Mouse (Mus musculus) heart, embryonic 16.5 days (tissue): ENCODE results near the gene Sdha. TPM values are rescaled to one million over a fixed set of nuclear protein-coding genes. Genes with fewer than 3 reads are reported as not detected.

ENCODE experiments used
- ATAC-seq: fragments of 200-750 bp; cut with Nextera tagmentation; replicated peaks from 2 replicates; pipeline ENCODE4 v1.8.0; 2017; ENCODE audit warnings: moderate number of reproducible peaks; ENCODE audit not compliant: insufficient read depth, low FRiP score; ENCODE audit errors: extremely low read depth
- H3K27ac ChIP-seq: fragments of 300-500 bp; sonication (generic); 2 replicates; pipeline ENCODE4 v1.5.1; 2014; ENCODE audit warnings: mild to moderate bottlenecking, low read length, control low read depth, moderate library complexity
- H3K27me3 ChIP-seq: fragments of 300-500 bp; sonication (generic); 2 replicates; pipeline ENCODE4 v1.6.1; 2014; ENCODE audit warnings: low read length, mixed read lengths; ENCODE audit not compliant: control insufficient read depth, insufficient read depth
- H3K36me3 ChIP-seq: fragments of 300-500 bp; sonication (generic); 2 replicates; pipeline ENCODE4 v1.6.1; 2014; ENCODE audit not compliant: control insufficient read depth, insufficient read depth
- H3K4me1 ChIP-seq: fragments of 300-500 bp; sonication (generic); 2 replicates; pipeline ENCODE4 v1.6.1; 2014; ENCODE audit warnings: low read length, mixed read lengths; ENCODE audit not compliant: control insufficient read depth, insufficient read depth
- H3K4me2 ChIP-seq: fragments of 300-500 bp; sonication (generic); 2 replicates; pipeline ENCODE4 v1.6.1; 2014; ENCODE audit warnings: low read depth, mild to moderate bottlenecking, control low read depth, low read length
- H3K4me3 ChIP-seq: fragments of 300-500 bp; sonication (generic); 2 replicates; pipeline ENCODE4 v1.5.1; 2014; ENCODE audit warnings: mild to moderate bottlenecking, control low read depth, low read length
- H3K9ac ChIP-seq: fragments of 300-500 bp; sonication (generic); 2 replicates; pipeline ENCODE4 v1.6.1; 2014; ENCODE audit warnings: low read length, control low read depth
- H3K9me3 ChIP-seq: fragments of 300-500 bp; sonication (generic); replicated peaks from 2 replicates; pipeline ENCODE4 v1.6.1; 2016; ENCODE audit warnings: low read length; ENCODE audit not compliant: control insufficient read depth
- WGBS: fragments of 180-500 bp; shearing (Covaris S2); extraction: QIAGEN DNeasy Blood & Tissue Kit; methylation state at CpG from one replicate; pipeline ENCODE4 v1.1.7; 2014; 5-methylcytosine and 5-hydroxymethylcytosine counted together
- polyA plus RNA-seq: library from polyadenylated mRNA; unstranded; fragments of >200 nt; fragmentation: Nextera tagmentation; extraction: Ambion mirVana; gene quantifications from 2 replicates; pipeline ENCODE4 v1.2.1, GENCODE M21; 2015

The Sdha gene
- polyA plus RNA-seq, result 727 and 827 TPM in 2 replicates

GRCm38 (mm10) chr13:74349566-74350434 lies at the start of gene Sdha, which contains the start of gene Ccdc127:
Gene Sdha, minus strand, starts transcription at chr13:74350280.
Gene Ccdc127, plus strand, starts transcription at chr13:74350309.
- ATAC-seq, result peak; percentile 97
- peak within 1 kb of the TSS; percentile 86 for H3K27ac ChIP-seq
- no peaks in the 10 kb centered on the region for H3K9me3 ChIP-seq
- under 1% methylated on average over 57 of the region's 57 CpGs for WGBS
- peak within 1 kb of the TSS; percentile 62 for H3K4me3 ChIP-seq
- peaks cover 13% of the 10 kb centered on the region; the same call in 1 of the 2 replicates for H3K36me3 ChIP-seq
- no peaks in the 10 kb centered on the region for H3K27me3 ChIP-seq
- H3K4me2 ChIP-seq, result peak within 1 kb of the TSS; percentile 79
- peaks cover 18% of the 10 kb centered on the region for H3K4me1 ChIP-seq
- peak within 1 kb of the TSS; percentile 77 for H3K9ac ChIP-seq

DNA sequence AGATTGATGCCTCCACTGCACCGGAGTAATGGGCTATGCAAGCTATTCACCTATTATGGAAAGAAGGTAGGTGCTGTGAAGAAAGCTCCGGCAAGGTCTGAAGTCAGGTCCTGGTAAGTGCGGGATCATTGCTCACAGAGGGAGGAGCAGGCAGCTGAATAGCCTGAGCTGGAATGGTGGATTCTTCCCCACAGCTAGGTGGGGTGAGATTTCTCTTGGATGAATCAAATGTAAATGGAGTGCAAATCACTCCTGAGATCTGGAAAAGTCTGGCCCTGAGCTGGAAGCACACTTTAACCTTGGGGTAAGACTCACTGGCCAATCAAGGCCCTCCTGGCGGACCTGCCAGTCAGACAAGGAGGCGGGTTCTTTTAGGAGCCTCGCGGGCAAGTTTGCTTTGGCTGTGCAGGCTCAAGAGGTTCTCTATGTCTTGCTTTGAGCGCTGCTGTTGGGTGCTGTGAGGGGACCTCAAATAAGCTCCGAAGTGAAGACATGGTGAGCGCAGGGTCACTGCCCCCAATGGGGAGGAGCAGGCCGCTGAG lies 49.3 kb upstream of the Sdha start, which contains the start of gene Ftl1-ps1:
Ftl1-ps1 (plus strand) TSS at position 397 of the 542 bp plus-strand sequence.
- ATAC-seq, result no peak
- no peaks in the 10 kb centered on the region for H3K36me3 ChIP-seq
- WGBS, result 14% methylated on average over 11 of the region's 11 CpGs
- no peak within 1 kb of the TSS for H3K9ac ChIP-seq
- no peaks in the 10 kb centered on the region for H3K9me3 ChIP-seq
- no peaks in the 10 kb centered on the region for H3K27me3 ChIP-seq
- H3K4me3 ChIP-seq, result peak within 1 kb of the TSS; percentile 0
- H3K27ac ChIP-seq, result no peak within 1 kb of the TSS
- H3K4me2 ChIP-seq, result peak within 1 kb of the TSS; percentile 47
- H3K4me1 ChIP-seq, result no peaks in the 10 kb centered on the region

GRCm38 (mm10) chr13:74391156-74391555 lies 41.1 kb upstream of the Sdha start:
- H3K4me1 ChIP-seq, result peaks cover 5% of the 10 kb centered on the region; the same call in 1 of the 2 replicates
- H3K4me3 ChIP-seq, result no peak overlapping the region
- no peaks in the 10 kb centered on the region for H3K36me3 ChIP-seq
- H3K27ac ChIP-seq, result no peak overlapping the region
- H3K9me3 ChIP-seq, result no peaks in the 10 kb centered on the region
- H3K9ac ChIP-seq, result no peak overlapping the region
- no peaks in the 10 kb centered on the region for H3K27me3 ChIP-seq
- ATAC-seq, result no peak
- no peak overlapping the region for H3K4me2 ChIP-seq
- WGBS, result 66% methylated on average over 2 of the region's 2 CpGs

GRCm38 (mm10) chr13:74390371-74390990 lies 40.4 kb upstream of the Sdha start, which contains the start of gene Zfp72:
Gene Zfp72, minus strand, starts transcription at chr13:74390836.
- 2% methylated on average over 14 of the region's 14 CpGs for WGBS
- Histone ChIP-seq H3K9me3 (no peaks in the 10 kb centered on the region), H3K36me3 (no peaks in the 10 kb centered on the region), H3K4me1 (peaks cover 5% of the 10 kb centered on the region; the same call in 1 of the 2 replicates), H3K27me3 (no peaks in the 10 kb centered on the region), H3K9ac (peak within 1 kb of the TSS; percentile 79), H3K27ac (no peak within 1 kb of the TSS), H3K4me2 (peak within 1 kb of the TSS; percentile 78), H3K4me3 (peak within 1 kb of the TSS; percentile 86)
- peak; percentile 85 for ATAC-seq

GRCm38 (mm10) chr13:74389730-74390129 lies 39.6 kb upstream of the Sdha start:
- Histone ChIP-seq H3K4me2 (peak overlapping the region; percentile 78), H3K9me3 (no peaks in the 10 kb centered on the region), H3K27me3 (no peaks in the 10 kb centered on the region), H3K4me1 (peaks cover 5% of the 10 kb centered on the region; the same call in 1 of the 2 replicates), H3K27ac (no peak overlapping the region), H3K9ac (no peak overlapping the region), H3K36me3 (no peaks in the 10 kb centered on the region), H3K4me3 (peak overlapping the region; percentile 86)
- 56% methylated on average over 6 of the region's 6 CpGs for WGBS
- ATAC-seq, result no peak

GRCm38 (mm10) chr13:74382289-74382688 lies 32.2 kb upstream of the Sdha start:
- no peak overlapping the region for H3K4me3 ChIP-seq
- H3K36me3 ChIP-seq, result no peaks in the 10 kb centered on the region
- no peak overlapping the region for H3K9ac ChIP-seq
- ATAC-seq, result no peak
- no peak overlapping the region for H3K4me2 ChIP-seq
- H3K27ac ChIP-seq, result no peak overlapping the region
- WGBS, result 62% methylated on average over 3 of the region's 3 CpGs
- H3K27me3 ChIP-seq, result no peaks in the 10 kb centered on the region
- peaks cover 4% of the 10 kb centered on the region; the same call in 1 of the 2 replicates for H3K4me1 ChIP-seq
- no peaks in the 10 kb centered on the region for H3K9me3 ChIP-seq

- WGBS, result 60% methylated on average over 10 of the region's 10 CpGs
- Histone ChIP-seq H3K9ac (no peak overlapping the region), H3K4me3 (no peak overlapping the region), H3K4me2 (no peak overlapping the region), H3K36me3 (no peaks in the 10 kb centered on the region), H3K27ac (no peak overlapping the region), H3K9me3 (no peaks in the 10 kb centered on the region), H3K27me3 (no peaks in the 10 kb centered on the region), H3K4me1 (peaks cover 4% of the 10 kb centered on the region; the same call in 1 of the 2 replicates)
- ATAC-seq, result no peak
Measured at GRCm38 (mm10) chr13:74381533-74382276, 31.6 kb upstream of the Sdha start.

DNA sequence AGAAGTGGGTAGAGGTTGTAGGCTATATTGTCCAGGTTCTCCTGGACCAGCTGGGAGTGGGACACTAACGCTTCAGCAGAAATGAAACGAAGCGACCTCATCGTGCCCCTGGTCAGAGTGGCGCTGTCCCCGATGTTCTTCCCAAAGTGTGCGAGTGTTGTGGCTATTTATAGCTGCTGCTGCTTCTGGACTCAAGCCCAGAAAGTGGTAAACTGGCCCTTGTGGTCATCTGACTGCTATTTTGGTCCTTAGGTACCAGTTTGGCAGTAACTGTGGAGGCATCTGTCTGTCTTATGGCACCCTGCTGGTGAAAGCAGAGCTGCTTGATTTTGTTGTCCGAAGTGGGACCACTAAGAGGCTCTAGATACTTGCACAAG lies 13.8 kb upstream of the Sdha start, which contains the start of gene Lrrc14b:
Lrrc14b (minus strand) TSS at position 147 of the 377 bp plus-strand sequence.
- H3K27ac ChIP-seq, result peak within 1 kb of the TSS; percentile 89
- peak; percentile 90 for ATAC-seq
- peak within 1 kb of the TSS; percentile 72 for H3K9ac ChIP-seq
- peak within 1 kb of the TSS; percentile 62 for H3K4me2 ChIP-seq
- peak within 1 kb of the TSS; percentile 46 for H3K4me3 ChIP-seq
- H3K27me3 ChIP-seq, result no peaks in the 10 kb centered on the region
- H3K9me3 ChIP-seq, result no peaks in the 10 kb centered on the region
- peaks cover 19% of the 10 kb centered on the region for H3K36me3 ChIP-seq
- 24% methylated on average over 8 of the region's 8 CpGs for WGBS
- peaks cover 11% of the 10 kb centered on the region for H3K4me1 ChIP-seq
